10 mouse cellular contexts compared by ENCODE assay signal in the genomic region with DNA sequence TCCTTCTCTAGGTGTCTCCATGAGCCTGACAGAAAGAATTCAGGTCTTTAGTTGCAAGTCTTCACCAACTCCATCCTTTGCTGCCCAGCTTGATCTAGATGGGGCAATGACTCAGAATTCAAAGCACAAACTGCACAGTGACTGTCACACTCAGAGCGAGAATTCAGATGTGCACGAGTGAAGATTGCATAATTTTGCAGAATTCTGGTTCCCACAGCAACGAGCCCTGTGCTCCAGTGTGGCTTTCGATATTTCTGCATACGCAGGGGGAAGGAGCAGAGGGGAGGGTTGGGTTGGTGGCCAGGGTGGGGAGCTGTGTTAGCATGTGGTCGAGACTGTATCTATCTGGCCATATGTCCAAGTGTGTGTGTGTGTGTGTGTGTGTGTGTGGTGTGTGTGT. TPM values are rescaled to one million over a fixed set of nuclear protein-coding genes. Genes with fewer than 3 reads are reported as not detected.
DNase-seq lines count a peak whose midpoint lies in the region; ATAC-seq and TF ChIP-seq lines count a peak whose summit lies in the region.
"Had no signal": no experiment of that assay in that cellular context is flagged by ENCODE, and none has a peak within 500 bp of the region (broad histone marks: within the 10 kb centered on the region; RNA-seq: fewer than 3 reads in every experiment).

No protein-coding gene starts in this region.

- H3K27ac ChIP-seq in layer of hippocampus, adult 2 months = peak overlapping the region; percentile 92
- peak overlapping the region; percentile 68 for H3K27ac ChIP-seq in midbrain, postnatal 0 days (ENCODE audit: low read depth, low read length)
- no peak overlapping the region for H3K27ac ChIP-seq in intestine, embryonic 16.5 days (ENCODE audit: low read length)
- no peak overlapping the region for H3K27ac ChIP-seq in liver, embryonic 11.5 days (ENCODE audit: low read depth, low read length)

- H3K4me1 ChIP-seq in midbrain, postnatal 0 days (ENCODE audit: insufficient read depth, low read length) = no peaks in the 10 kb centered on the region
- H3K4me1 ChIP-seq in intestine, embryonic 16.5 days (ENCODE audit: control insufficient read depth, insufficient read depth, low read length) = no peaks in the 10 kb centered on the region
- no peaks in the 10 kb centered on the region for H3K4me1 ChIP-seq in liver, embryonic 11.5 days (replicated peaks; ENCODE audit: control insufficient read depth, insufficient read depth, low read length)

- H3K4me3 ChIP-seq in layer of hippocampus, adult 2 months = no peak overlapping the region
- no peak overlapping the region for H3K4me3 ChIP-seq in midbrain, postnatal 0 days (ENCODE audit: low read depth, low read length)
- no peak overlapping the region for H3K4me3 ChIP-seq in intestine, embryonic 16.5 days (ENCODE audit: low read length)
- no peak overlapping the region for H3K4me3 ChIP-seq in liver, embryonic 11.5 days (ENCODE audit: low read depth, low read length)

- TF ChIP-seq CTCF in layer of hippocampus, adult 2 months (conservative IDR thresholded peaks at IDR 0.05) = no peak
- no peak for TF ChIP-seq CTCF in midbrain, postnatal 0 days (IDR thresholded peaks at IDR 0.05)

- peak; percentile 82 for ATAC-seq in midbrain, postnatal 0 days (ENCODE audit: low FRiP score)
- ATAC-seq in intestine, embryonic 16.5 days = no peak
- ATAC-seq in liver, embryonic 11.5 days (replicated peaks; ENCODE audit: low FRiP score) = no peak

- H3K36me3 ChIP-seq in midbrain, postnatal 0 days (ENCODE audit: insufficient read depth, low read length) = no peaks in the 10 kb centered on the region
- H3K36me3 ChIP-seq in intestine, embryonic 16.5 days (ENCODE audit: control insufficient read depth, insufficient read depth, low read length) = no peaks in the 10 kb centered on the region
- H3K36me3 ChIP-seq in liver, embryonic 11.5 days (ENCODE audit: control insufficient read depth, insufficient read depth, low read length) = no peaks in the 10 kb centered on the region

- DNase-seq in cerebellum, adult 8-10 months = peak; percentile 16
- no peak for DNase-seq in cerebellum, adult 11 months
- DNase-seq in brain, adult 2 months (ENCODE audit: low read depth, low spot score) = peak; percentile 92
- DNase-seq in layer of hippocampus, adult 2 months (ENCODE audit: low spot score in 2 of 2) = peak; percentile 63 to 79
- peak; percentile 64 for DNase-seq in midbrain, postnatal 0 days (ENCODE audit: low spot score)
- DNase-seq in gastrocnemius, postnatal 10 days = no peak
- DNase-seq in liver, embryonic 11.5 days (ENCODE audit: low spot score) = no peak
- DNase-seq: heart, adult 11 months; lung, embryonic 14.5 days had no signal

- H3K27me3 ChIP-seq in midbrain, postnatal 0 days (ENCODE audit: insufficient read depth, low read length) = no peaks in the 10 kb centered on the region
- no peaks in the 10 kb centered on the region for H3K27me3 ChIP-seq in intestine, embryonic 16.5 days (replicated peaks; ENCODE audit: control insufficient read depth, insufficient read depth, low read length)
- H3K27me3 ChIP-seq in liver, embryonic 11.5 days (replicated peaks; ENCODE audit: control insufficient read depth, insufficient read depth, low read length) = no peaks in the 10 kb centered on the region

- WGBS in midbrain, postnatal 0 days = 35% methylated on average over 6 of the region's 6 CpGs
- WGBS in intestine, embryonic 16.5 days = 68% methylated on average over 6 of the region's 6 CpGs
- WGBS in liver, embryonic 11.5 days = 57% methylated on average over 6 of the region's 6 CpGs

- H3K9ac ChIP-seq in midbrain, postnatal 0 days (replicated peaks; ENCODE audit: low read length, poor library complexity, severe bottlenecking) = no peak overlapping the region
- no peak overlapping the region for H3K9ac ChIP-seq in intestine, embryonic 16.5 days (ENCODE audit: low read depth, low read length)
- no peak overlapping the region for H3K9ac ChIP-seq in liver, embryonic 11.5 days (ENCODE audit: low read depth, low read length)
- H3K9ac ChIP-seq: lung, embryonic 14.5 days had no signal

- no peaks in the 10 kb centered on the region for H3K9me3 ChIP-seq in midbrain, postnatal 0 days (ENCODE audit: low read length)
- H3K9me3 ChIP-seq in intestine, embryonic 16.5 days (ENCODE audit: control insufficient read depth, low read length) = no peaks in the 10 kb centered on the region
- H3K9me3 ChIP-seq in liver, embryonic 11.5 days (ENCODE audit: control insufficient read depth, low read length) = no peaks in the 10 kb centered on the region

- H3K4me2 ChIP-seq in midbrain, postnatal 0 days (ENCODE audit: low read depth, low read length, poor library complexity, severe bottlenecking) = no peak overlapping the region
- no peak overlapping the region for H3K4me2 ChIP-seq in intestine, embryonic 16.5 days (ENCODE audit: low read depth, low read length)
- no peak overlapping the region for H3K4me2 ChIP-seq in liver, embryonic 11.5 days
- H3K4me2 ChIP-seq: lung, embryonic 14.5 days had no signal

RNA-seq across cellular contexts. Expression of a gene that starts 28.8 kb away (rescaled TPM):
- total RNA-seq in layer of hippocampus, adult 2 months (2021) = under 1 TPM in 1 of 2 experiments, not detected in 1; 0.32 TPM
- not detected in 2 replicates for total RNA-seq in midbrain, postnatal 0 days (2014; rRNA removed)
- polyA plus RNA-seq in midbrain, postnatal 0 days (2015; fragmentation: Nextera tagmentation; extraction: Ambion mirVana) = 0.22 TPM in 1 of 2 replicates, not detected in the other
- total RNA-seq in gastrocnemius, postnatal 10 days (2021) = under 1 TPM in 1 of 2 experiments, not detected in 1; 0.26 TPM
- 0.23 and 0.38 TPM in 2 replicates for polyA plus RNA-seq in intestine, embryonic 16.5 days (2015; fragmentation: Nextera tagmentation; extraction: Ambion mirVana)
- polyA plus RNA-seq in liver, embryonic 11.5 days (2014; fragmentation: Nextera tagmentation; extraction: Ambion mirVana) = not detected in 2 replicates

RNA-seq across cellular contexts. Expression of a gene that starts 38.5 kb away (rescaled TPM):
- 1 to 10 TPM; 1.3 TPM for total RNA-seq in layer of hippocampus, adult 2 months (2021)
- total RNA-seq in midbrain, postnatal 0 days (2014; rRNA removed) = 1.3 and 1.7 TPM in 2 replicates
- 0.33 and 0.56 TPM in 2 replicates for polyA plus RNA-seq in midbrain, postnatal 0 days (2015; fragmentation: Nextera tagmentation; extraction: Ambion mirVana)
- total RNA-seq in gastrocnemius, postnatal 10 days (2021) = 1 to 10 TPM in 1 of 2 experiments, under 1 TPM in 1; 0.75 to 1.6 TPM
- polyA plus RNA-seq in intestine, embryonic 16.5 days (2015; fragmentation: Nextera tagmentation; extraction: Ambion mirVana) = 0.48 and 0.56 TPM in 2 replicates
- polyA plus RNA-seq in liver, embryonic 11.5 days (2014; fragmentation: Nextera tagmentation; extraction: Ambion mirVana) = 1.1 and 1.2 TPM in 2 replicates

Comparison
In these comparisons a context has a peak if more than half of its experiments do, and no peak if none do; other contexts are left out.
1. DNase-seq: peak in cerebellum, adult 8-10 months (single experiment), brain, adult 2 months (single experiment), layer of hippocampus, adult 2 months (2 of 2) and midbrain, postnatal 0 days (single experiment); none in cerebellum, adult 11 months (single experiment), gastrocnemius, postnatal 10 days (single experiment) and liver, embryonic 11.5 days (single experiment).
2. H3K27ac ChIP-seq: peak in layer of hippocampus, adult 2 months (single experiment) and midbrain, postnatal 0 days (single experiment); none in intestine, embryonic 16.5 days (single experiment) and liver, embryonic 11.5 days (single experiment).